Mouse (Mus musculus): Measurements from ENCODE around the gene Nudt8.
A peak's percentile ranks its signal among the peaks of the same experiment; 100 is the strongest.
"Not testable (repeated sequence)": the region's sequence is repeated elsewhere in the genome, so short reads cannot be mapped to it uniquely, and the experiment has no call there.

Gene Nudt8

DNA sequence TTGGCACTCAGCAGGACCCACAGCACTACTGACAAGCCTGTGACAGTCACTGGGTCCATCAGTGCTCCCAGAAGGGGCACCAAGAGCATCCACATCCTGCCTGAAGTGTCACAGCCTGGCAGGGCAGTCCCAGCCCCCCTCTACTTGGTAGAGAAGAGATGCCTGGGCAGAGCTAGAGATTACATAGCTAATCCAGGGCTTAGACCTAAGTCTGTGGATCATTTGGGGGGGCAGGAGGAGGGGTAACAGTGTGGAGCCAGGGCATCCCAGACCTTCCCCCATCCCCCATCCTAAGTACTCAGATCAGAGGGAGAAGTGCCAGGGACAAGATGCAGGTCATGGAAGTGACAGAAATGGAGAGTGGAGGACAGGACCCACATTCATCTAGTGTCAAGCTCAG is 14.4 kb downstream of the Nudt8 start:
- no peak for DNase-seq (ENCODE audit: low spot score in 2 of 2)

DNA sequence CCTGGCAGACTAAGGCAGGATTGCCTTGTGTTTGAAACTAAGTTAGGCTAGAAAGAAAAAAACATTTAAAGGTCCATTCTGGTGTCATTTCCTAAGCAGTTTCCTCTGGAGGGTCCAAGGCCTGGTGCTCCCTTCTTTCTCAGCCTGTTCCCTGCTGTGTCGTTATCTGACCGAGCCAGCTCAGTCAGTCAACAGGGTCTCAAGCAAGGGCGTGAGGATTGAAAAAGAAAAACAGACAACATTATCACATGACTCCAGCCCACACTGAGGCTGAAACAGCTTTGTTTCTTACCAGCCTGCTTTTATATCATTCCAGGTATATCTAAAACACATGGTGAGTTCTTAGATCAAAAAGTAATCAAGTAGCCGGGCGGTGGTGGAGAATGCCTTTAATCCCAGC is 15.3 kb downstream of the Nudt8 start:
- DNase-seq (ENCODE audit: low spot score in 2 of 2): no peak

DNA sequence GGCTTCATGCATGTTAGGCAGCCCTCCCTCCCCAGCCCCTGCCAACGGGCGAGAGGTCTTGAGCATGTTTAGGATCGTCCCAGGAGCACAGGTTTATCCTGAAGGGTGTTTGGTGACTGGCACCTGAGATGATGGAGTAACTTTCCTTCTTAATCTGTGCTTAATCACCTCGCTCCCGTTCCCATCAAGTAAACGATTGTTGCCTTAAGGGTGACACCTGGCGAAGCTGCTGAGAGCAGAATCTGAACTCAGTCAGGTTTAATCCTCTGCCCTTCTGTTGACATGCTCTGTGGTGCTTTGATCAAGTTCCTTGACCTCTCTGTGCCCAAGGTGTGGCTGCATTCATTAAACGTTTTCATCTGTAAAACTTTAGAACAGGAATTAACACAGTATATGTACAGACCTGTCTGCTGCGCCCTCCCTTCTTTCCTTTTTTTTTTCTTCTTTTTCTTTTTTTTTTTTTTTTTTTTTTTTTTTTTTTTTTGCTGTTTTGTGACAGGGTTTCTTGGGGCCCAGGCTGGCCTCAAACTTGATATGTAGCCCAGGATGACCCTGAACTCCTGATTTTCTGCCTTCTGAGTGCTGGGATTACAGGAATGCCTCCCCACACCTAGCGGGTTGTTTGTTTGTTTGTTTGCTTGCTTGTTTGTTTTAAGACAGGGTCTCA is 17.7 kb downstream of the Nudt8 start:
- DNase-seq (ENCODE audit: low spot score in 2 of 2): no peak

- peak; percentile 74 to 80 for DNase-seq (ENCODE audit: low spot score in 2 of 2)
Measured at GRCm38 (mm10) chr19:4018743-4019583, 18.6 kb downstream of the Nudt8 start.

DNA sequence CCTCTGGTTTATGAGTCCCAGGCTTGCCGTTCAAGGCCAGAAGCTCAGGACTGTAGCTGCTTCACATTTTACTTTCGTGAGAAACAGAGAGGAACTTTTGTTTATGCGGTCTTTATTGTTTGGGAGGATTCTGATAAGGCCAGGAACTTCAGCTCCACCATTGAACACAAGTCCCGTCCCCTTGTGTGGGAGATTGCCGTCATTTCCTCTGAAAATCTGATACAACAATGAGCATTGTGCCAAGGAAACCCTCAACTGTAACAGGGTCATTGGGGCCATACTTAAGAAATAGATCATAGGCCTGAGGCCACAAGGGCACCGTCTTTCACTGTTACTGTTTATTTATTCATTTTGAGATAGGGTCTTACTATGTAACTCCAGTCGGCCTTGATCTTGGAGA is 22.8 kb downstream of the Nudt8 start:
- no peak for DNase-seq (ENCODE audit: low spot score in 2 of 2)

DNA sequence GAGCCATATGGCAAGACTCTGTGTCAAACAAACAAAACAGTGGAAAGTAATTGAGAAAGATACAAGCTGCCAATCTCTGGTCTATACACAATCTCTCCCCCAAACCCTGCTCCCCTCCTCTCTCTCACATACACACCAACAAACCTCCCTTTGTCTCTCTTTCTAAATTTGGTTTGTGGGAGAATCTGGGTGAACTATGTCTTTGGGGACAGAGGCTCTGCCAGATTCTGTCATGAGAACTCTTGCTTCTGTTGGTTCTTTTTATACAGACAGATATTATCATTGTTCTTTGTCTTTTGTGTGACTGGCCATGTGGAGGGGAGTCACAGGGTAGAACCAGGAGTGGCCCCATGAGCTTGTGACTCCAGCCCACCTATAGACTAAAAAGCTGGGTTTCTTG is 27.2 kb downstream of the Nudt8 start:
- DNase-seq (ENCODE audit: low spot score in 2 of 2): no peak

GRCm38 (mm10) chr19:4032668-4033067 is 32.3 kb downstream of the Nudt8 start:
- DNase-seq (ENCODE audit: low spot score in 2 of 2): no peak

DNA sequence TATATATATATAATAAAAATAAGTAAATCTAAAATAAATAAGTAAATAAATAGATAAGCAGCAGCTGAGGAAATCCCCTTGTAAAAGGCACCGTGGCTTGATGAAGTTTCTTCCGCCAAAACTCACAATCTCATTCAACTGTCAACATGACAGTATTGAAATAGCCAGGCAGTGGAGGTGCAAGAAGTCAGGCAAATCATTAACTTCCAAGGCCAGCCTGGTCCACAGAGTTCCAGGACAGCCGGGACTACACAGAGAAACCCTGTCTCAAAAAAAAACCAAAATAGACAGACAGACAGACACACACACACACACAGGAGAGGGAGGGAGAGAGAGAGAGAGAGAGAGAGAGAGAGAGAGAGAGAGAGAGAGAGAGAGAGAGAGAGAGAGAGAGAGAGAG is 32.9 kb downstream of the Nudt8 start:
- DNase-seq (ENCODE audit: low spot score in 2 of 2): no peak

GRCm38 (mm10) chr19:4033742-4034141 is 33.4 kb downstream of the Nudt8 start:
- DNase-seq (ENCODE audit: low spot score in 2 of 2): no peak

- no peak for DNase-seq (ENCODE audit: low spot score in 2 of 2)
Measured at GRCm38 (mm10) chr19:4036327-4037045, 36.1 kb downstream of the Nudt8 start.

- not testable (repeated sequence) for DNase-seq (ENCODE audit: low spot score in 2 of 2)
Measured at GRCm38 (mm10) chr19:4037154-4037787, 36.9 kb downstream of the Nudt8 start.

DNA sequence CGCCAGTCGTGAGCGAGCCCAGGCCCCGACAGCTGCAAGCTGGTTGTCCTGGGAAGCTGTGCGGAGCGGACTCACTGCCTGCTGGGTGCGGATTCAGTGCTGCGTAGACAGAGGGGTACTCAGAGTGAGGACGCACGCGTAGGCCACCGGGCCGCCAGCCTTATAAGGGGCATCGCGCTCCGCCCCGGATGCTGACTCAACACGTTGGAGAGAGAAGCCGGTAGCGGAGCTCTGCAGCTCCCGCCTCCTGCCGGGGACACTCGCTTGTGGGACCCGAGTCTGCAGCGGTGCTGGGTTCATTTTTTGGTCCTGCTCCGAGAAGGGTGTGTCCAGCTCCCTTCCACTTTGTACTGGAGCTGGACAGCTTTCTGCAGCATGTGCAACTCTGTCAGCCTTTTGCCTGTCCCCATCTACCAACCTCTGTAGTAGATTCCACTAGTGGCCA is 37.4 kb downstream of the Nudt8 start, which contains the start of gene Gstp1:
Gene Gstp1 (minus strand): TSS at position 198 of the 445 bp plus-strand sequence.
- DNase-seq (ENCODE audit: low spot score in 2 of 2): peak; percentile 81 to 89

DNA sequence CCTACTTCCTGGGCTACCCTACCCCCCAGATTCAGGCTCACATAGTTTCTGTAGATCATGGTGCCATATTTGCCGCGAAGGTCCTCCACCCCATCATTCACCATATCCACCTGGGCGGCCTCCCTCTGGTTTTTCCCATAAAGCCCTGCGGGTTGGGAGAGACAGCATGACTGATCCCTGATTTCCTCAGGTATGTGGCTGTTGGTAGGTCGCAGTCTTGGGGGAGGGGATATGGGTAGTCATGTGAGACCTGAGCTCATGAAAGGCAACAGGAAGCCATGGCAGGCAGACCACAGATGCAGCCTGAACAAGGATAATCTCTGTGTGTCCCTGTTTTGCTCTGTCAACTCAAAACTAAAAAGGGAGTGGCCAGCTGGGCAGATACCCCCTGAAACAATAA is 40.6 kb downstream of the Nudt8 start:
- not testable (repeated sequence) for DNase-seq (ENCODE audit: low spot score in 2 of 2)

DNA sequence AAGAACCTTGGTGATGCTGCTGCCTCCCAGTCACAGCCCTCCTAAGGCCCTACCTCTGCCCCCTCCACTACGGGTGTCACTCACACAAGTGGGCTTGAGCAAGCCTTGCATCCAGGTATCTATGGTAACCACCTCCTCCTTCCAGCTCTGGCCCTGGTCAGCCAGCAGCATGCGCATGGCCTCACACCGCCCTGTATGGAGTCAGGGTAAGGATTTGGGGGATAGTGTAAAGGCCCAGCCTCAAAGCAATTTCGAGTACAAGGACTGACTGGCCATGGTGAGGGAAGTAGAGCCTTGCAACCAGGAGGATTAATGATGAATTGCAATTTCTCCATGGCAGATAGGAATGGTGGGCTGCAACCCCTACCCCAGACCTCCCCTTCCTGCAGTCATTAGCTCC is 41.1 kb downstream of the Nudt8 start:
- DNase-seq (ENCODE audit: low spot score in 2 of 2): not testable (repeated sequence)

DNA sequence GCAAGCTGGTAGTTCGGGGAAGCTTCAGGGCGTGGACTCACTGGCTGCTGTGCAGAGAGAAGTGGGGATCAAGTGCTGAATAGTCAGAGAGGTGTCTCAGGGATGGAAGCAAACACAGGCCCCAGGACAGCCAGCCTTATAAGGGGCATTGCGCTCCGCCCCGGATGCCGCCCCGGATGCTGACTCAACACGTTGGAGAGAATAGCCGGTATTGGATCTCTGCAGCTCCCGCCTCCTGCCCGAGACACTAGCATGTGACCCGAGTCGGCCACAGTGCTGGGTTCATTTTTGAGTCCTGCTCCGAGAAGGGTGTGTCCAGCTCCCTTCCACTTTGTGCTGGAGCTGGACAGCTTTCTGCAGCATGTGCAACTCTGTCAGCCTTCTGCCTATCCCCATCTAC is 41.7 kb downstream of the Nudt8 start:
- DNase-seq (ENCODE audit: low spot score in 2 of 2): peak in 1 of 2 experiments; percentile 23

GRCm38 (mm10) chr19:4044109-4044508 is 43.7 kb downstream of the Nudt8 start:
- not testable (repeated sequence) for DNase-seq (ENCODE audit: low spot score in 2 of 2)

GRCm38 (mm10) chr19:4045966-4046865 is 45.8 kb downstream of the Nudt8 start, which contains the start of gene Gstp2:
Gstp2 (minus strand) TSS chr19:4046023.
- DNase-seq (ENCODE audit: low spot score in 2 of 2): peak; percentile 66 to 75

GRCm38 (mm10) chr19:4046866-4047254 is 46.5 kb downstream of the Nudt8 start:
- peak in 1 of 2 experiments; percentile 54 for DNase-seq (ENCODE audit: low spot score in 2 of 2)

DNA sequence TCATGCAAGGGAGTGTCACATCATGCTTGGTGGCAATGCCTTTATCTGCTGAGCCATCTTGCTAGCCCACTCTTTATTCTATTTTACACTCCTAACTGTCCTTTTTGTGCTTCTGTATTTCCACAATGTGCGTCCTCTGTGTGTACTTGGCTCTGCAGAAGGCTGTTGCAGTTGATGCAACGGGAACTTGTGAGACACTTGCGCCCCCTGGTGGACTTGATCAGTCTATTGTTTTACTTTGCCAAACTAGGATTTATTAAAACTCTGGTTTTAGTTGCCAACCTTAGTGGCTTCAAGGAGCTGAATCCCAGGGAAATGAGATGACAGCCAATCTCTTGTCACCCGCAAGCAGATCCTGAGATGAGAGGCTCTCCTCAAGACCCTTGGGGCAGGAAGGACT is 47.5 kb downstream of the Nudt8 start:
- peak; percentile 85 to 96 for DNase-seq (ENCODE audit: low spot score in 2 of 2)

GRCm38 (mm10) chr19:4049069-4049468 is 48.7 kb downstream of the Nudt8 start:
- not testable (repeated sequence) for DNase-seq (ENCODE audit: low spot score in 2 of 2)

DNA sequence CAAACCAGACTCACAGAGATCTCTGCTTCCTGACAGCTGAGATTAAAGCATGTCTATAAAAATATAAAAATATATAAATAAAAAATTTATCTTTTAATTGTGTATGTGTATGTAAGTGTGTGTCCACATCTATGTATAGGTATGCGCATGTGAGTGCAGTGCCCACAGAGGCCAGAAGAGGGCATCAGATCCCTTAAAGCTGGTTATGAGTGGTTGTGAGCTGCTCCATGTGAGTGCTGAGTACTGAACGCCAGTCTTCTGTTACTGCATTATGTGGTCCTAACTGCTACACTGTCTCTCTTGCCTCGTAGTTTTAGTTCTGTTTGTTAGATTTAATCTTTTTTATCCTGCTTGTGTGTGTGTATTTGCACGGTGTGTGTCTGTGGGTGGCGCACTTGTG is 50.6 kb downstream of the Nudt8 start:
- DNase-seq (ENCODE audit: low spot score in 2 of 2): peak in 1 of 2 experiments; percentile 35

All from spleen, postnatal 4 days (tissue).